Mouse (Mus musculus) brown adipose tissue, adult 24 weeks (tissue): ENCODE measurements at regions not wholly inside any gene's neighbourhood (a gene's known extent, or its start where the extent isn't known, plus 50 kb on each side); places are given as distances from the start of the nearest gene placed in this dataset.

Experiments
- H3K27ac ChIP-seq: fragments of 200-500 bp; replicated peaks from 2 replicates; pipeline ENCODE4 v1.5.1; 2012; ENCODE audit warnings: low read depth, mild to moderate bottlenecking, low read length
- H3K4me1 ChIP-seq: fragments of 200-500 bp; 2 replicates; pipeline ENCODE4 v1.6.1; 2012; ENCODE audit warnings: low read length, mixed read lengths; ENCODE audit not compliant: control insufficient read depth, insufficient read depth, insufficient read length
- H3K4me3 ChIP-seq: fragments of 200-500 bp; 2 replicates; pipeline ENCODE4 v1.5.1; 2012; ENCODE audit warnings: low read depth, mild to moderate bottlenecking, low read length, moderate library complexity; ENCODE audit not compliant: insufficient read depth

DNA sequence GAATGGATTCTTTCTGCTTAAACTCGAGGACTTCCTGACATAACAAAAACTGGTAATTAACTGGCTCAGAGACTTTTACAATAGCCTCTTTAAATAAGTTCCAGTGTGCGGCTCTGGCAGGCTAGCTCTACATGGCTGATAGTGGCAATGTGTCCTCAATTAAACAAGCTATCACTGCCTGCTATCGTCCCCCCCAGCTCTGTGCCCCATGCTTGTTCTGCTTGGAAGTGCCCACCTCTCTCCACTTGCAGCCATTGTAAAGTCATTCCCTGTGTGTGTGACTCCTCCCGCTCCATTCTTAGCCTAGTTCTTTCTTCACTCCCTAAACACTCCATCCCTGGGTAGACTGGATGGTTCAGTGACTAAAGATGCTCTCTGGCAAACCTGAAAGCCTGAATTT, 99.9 kb upstream of the Lmo4 start:
- Histone ChIP-seq H3K4me3 (no peak overlapping the region), H3K27ac (no peak overlapping the region), H3K4me1 (no peaks in the 10 kb centered on the region; the same call in 1 of the 2 replicates)

DNA sequence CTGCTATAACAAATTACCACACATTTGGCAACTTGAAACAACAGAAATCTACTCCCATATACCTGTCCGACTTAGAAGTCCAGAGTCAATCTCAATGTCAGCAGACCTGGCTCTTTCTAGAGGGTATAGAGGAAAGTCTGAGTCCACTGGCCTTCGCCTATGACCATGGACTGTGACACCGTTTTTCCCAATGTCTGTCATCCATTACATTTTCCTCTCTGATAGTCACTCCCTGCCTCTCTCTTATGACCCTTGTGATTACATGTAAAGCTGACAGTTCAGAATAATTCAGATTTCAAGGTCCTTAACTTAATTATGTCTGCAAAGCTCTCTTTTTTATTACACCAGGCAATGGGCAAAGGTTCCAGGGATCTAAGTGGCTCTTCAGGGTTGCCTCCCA, 97.6 kb upstream of the Lmo4 start:
- Histone ChIP-seq H3K27ac (no peak overlapping the region), H3K4me3 (no peak overlapping the region), H3K4me1 (no peaks in the 10 kb centered on the region)

DNA sequence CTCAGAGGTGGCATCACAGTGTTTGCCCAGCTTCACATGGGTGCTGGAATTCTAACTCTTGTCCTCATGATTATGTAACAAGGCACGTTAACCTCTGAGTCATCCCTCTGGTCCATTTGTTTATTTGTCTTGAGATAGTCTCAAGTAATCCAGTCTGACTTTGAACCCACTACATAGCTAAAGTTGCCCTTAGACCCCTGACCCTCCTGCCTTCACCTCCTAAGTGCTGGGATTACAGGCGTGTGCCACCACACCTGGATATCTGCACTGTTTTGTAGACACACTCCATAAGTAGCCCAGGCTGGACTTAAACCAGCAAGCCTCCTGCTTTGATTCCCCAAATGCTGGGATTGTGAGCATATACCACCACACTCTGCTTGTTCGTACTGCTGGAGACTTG, 96.0 kb upstream of the Lmo4 start:
- H3K4me3 ChIP-seq = no peak overlapping the region
- no peak overlapping the region for H3K27ac ChIP-seq
- no peaks in the 10 kb centered on the region for H3K4me1 ChIP-seq

DNA sequence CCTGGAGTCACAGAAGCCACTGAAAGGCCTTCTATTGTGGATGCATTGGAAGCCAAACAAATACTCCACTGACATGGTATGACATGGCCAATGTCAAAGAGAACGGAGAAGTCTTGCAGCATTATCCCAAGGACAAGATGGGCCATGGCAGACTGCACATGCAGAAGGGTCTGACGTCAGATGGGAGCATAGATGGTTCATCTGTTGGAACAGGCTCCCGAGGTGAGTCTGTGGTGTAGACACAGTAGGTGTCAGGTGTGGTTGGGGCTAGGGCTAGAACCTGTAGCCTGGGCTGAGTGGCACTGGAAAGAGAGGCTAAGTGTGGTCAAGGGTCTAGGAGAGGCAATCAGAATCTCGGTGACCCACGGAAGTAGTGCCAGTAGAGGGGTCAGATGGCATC, 94.2 kb upstream of the Lmo4 start:
- no peak overlapping the region for H3K4me3 ChIP-seq
- no peaks in the 10 kb centered on the region for H3K4me1 ChIP-seq
- no peak overlapping the region for H3K27ac ChIP-seq

DNA sequence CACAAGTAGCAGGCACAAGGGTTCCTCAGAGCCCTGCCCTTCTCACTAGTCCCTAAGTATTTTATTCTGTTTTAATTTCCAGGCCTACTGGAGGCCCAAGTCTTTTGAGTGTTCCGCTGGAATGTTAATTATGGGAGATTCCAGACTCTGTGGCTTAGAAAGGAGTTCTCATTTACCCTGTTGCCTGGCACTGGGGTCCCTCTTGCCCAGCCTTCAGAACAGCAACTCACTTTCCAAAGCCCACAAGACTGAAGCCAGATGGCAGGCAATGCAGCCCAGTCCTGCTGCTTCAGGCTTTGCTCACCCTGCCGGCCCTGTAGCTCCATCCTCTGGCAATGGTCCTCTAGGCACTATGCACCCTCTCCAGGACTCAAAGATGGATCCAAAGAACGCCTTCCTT, 84.5 kb upstream of the Lmo4 start:
- H3K4me1 ChIP-seq = no peaks in the 10 kb centered on the region
- H3K4me3 ChIP-seq = no peak overlapping the region
- no peak overlapping the region for H3K27ac ChIP-seq

DNA sequence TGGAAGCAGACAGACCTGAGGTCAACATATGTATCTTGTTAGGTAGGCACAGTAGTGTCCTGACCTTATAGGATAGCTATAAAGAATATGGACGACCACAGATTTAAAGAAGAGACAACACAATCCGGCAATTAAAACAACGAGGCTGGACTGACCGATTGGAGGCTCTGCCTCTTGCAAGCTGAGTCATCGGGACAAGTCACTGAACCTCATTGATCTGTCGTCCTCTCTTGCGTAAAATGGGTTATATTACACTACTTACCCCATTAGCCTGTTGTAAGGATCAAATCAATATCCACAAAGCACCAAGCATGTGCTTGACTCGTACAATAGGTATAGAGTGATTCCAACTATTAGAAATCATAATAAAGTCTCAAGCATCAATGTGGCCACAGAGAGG, 81.1 kb upstream of the Lmo4 start:
- Histone ChIP-seq H3K4me3 (no peak overlapping the region), H3K27ac (no peak overlapping the region), H3K4me1 (no peaks in the 10 kb centered on the region)

DNA sequence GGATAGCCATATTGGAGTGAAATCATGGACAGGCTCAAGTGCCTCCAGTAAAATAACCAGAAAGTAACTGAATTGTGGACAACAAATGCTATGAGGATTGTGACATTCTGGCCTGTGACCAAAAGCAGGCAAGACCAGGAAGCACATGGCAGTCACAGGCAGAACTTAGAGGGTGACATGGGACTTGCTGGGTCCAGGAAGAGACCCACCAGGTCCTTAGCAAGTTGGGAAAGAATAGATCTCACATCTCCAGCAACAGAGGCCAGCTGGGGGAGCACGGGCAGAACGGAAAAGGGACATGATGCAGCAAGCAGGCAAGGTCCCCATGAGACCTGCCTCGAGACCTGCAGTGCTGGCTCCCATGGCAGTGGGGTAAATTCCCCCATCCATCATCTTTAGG, 79.3 kb upstream of the Lmo4 start:
- Histone ChIP-seq H3K27ac (no peak overlapping the region), H3K4me3 (no peak overlapping the region), H3K4me1 (no peaks in the 10 kb centered on the region)

DNA sequence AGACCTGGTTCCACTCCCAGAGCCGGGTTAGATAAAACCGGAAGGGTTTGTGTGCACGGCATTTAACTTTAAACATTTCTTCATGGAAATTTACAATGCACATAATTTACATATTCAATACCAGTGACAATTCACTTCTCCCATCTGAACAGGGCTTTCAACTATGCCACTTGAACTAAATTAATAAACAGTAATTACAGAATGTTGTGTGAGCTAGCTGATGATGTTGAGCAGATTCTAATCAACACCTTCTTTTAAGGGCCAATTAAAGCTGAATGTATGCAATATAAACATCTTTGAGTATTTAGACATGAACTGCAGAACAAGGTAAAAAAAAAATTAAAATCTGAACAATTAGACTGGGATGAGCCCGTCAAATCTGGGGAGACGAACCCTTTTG, 68.1 kb upstream of the Lmo4 start:
- Histone ChIP-seq H3K27ac (no peak overlapping the region), H3K4me3 (no peak overlapping the region), H3K4me1 (no peaks in the 10 kb centered on the region; the same call in 1 of the 2 replicates)

DNA sequence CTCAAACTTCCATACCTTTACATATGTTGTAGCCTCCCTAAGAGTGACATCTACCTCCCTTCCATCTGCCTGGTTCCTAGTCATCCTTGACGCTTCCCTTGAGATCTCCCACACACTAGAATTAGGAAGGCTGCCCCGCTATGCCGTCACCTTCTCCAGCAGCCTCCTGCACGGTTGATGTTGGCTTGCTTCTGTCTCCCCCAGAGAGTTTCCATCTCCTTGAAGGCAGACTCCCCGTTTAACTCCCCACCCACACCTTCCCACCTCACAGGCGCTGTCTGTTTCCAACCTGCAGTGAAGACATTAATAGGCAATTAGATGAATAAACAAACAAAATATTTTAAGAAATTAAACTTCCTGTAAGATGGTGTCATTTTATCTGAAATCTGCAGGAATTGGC, 65.2 kb upstream of the Lmo4 start:
- Histone ChIP-seq H3K4me3 (no peak overlapping the region), H3K4me1 (no peaks in the 10 kb centered on the region; the same call in 1 of the 2 replicates), H3K27ac (no peak overlapping the region)

DNA sequence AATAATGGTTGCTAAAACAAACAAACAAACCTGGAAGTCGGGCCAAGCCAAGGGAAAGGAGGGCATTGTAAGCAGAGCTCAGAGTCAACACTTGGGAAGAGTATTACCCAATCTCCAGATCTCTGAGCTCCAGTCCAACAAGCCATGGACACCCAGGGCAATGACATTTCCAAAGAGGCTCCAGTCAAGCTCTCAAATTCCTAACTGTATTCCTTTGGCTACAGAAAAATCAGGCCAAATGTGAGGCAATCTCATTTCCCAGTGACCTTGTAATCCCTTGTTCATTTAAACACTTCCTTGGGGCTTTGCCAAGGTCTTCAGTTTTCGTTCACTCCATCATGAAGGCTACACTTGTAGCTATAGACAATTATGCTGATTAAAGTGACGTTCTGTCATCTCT, 59.5 kb upstream of the Lmo4 start:
- peak overlapping the region; percentile 54 for H3K27ac ChIP-seq
- peaks cover 16% of the 10 kb centered on the region for H3K4me1 ChIP-seq
- H3K4me3 ChIP-seq = no peak overlapping the region

DNA sequence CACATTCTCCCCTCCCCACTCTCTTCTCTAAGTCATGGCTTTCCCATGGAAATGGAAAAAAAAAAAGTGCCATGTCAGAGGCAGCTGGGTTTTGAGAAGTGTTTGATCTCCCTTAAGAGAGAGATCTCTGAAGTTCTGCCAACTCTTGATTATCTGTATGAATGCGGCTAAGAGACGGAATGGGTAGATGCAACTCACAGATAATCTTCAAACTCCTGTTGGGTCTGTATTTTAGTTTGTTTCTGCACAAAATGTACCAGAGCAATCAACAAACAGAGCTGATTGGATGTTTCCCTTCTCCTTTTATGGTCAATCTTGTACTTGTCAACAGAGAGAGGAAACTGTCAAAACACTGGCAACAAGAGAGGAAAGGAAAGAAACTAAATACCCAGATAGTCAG, 55.9 kb upstream of the Lmo4 start:
- H3K4me1 ChIP-seq = peaks cover 18% of the 10 kb centered on the region
- H3K4me3 ChIP-seq = no peak overlapping the region
- peak overlapping the region; percentile 74 for H3K27ac ChIP-seq

DNA sequence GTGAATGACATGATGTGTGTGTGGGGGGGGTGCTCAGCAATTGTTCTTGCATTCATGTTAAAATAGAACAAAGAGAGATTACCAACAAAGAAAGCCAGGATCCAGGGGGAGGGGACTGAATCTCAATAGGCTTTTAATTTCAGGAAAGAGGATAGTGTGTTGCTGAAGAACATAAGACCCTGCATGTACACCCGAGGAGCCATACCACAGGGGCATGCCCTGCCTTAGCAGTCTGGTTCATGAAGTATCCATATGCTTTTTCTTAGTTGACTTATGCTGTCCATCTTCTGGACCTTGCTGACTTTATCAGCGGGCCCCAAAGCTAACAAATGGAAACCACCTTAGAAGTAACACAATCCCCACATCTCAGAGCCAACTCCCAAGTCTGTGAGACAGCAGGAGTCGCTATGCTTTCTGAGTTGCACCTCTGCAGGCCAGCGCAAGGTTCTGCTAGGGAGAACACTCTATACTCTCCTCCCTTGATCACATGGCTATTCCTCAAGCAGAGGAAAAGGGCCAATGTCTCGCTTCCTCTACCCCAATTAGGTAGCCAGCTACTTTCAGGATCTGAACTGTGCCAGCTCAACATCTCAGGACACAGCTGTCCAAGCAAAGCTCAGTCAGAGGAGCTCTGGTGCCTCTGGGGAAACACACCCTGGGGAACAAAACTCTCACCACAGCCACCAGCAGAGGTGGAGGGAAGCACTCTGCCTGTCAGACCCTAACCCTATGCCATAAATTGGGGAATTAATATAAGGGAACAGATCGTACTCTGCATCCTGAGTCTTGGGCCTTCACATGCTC, 52.9 kb upstream of the Lmo4 start:
- Histone ChIP-seq H3K4me1 (peaks cover 14% of the 10 kb centered on the region), H3K4me3 (no peak overlapping the region), H3K27ac (peak overlapping the region; percentile 37; the same call in 1 of the 2 replicates)

DNA sequence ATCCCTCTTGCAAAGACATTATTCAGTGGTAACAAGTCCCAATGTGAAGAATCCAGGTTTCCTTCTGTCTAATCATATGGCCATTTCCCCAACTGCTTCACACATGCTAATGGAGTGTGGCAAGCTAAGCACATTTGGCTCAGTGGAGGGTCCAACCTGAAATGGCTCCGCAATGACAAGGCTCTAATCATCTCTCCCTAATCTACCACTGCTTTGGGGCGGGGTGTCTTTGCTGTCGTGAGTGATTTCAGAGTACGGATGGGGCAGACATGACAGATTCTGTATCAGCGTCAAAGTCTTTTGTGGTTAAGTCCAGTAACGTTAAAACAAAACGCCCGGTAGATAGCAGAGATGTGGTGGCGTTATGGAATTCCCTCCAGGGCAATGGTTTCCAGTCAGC, 52.2 kb upstream of the Lmo4 start:
- Histone ChIP-seq H3K4me3 (no peak overlapping the region), H3K4me1 (peaks cover 14% of the 10 kb centered on the region), H3K27ac (no peak overlapping the region)

DNA sequence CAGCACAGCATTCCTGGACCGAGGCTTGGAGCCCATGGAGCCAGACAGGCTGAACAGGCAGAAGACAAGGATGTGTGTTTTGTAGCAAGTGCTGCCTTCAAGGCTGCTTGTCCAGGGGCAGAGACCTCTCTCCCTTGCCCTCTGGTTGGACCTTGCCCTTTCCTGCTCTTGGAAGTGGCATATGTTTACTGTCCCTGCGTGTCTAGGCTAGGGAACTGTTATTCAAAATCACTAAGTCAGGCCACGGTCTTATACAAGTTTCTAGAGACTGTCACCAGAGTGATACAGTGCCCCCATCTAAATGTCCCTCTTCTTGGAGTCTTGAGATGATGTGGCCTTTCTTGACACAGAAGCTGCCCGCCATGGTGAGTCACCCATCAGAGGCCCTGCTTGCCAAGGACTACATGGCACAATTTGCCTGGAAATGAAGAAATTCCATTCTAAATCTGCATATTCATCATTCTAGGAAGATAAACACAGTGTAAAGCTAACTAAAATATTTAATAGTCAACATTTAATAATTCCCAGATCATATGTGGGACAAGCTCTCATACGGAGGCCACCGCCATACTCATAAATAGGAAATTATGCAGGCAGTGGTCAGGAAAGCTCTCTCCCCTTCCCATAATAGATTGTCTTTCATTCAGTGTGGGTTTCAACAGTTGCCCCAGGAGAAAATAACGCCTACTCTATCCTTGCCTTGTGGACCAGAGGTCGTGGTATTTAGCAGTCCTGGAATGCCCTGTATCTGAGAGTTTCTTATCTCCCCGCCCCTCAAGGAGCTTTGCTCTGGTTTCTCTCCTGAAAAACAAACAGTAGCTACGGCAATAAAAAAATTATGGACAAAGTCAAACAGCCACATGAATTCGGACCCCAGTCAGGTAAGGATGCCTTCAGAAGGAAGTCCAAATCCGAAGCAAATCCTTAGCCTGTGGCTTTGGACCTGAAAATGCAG, 50.9 kb upstream of the Lmo4 start:
- Histone ChIP-seq H3K27ac (peak overlapping the region; percentile 88), H3K4me3 (no peak overlapping the region), H3K4me1 (peaks cover 7% of the 10 kb centered on the region)
